Mouse (Mus musculus): ENCODE results near the gene Asap3.

- TF ChIP-seq TAL1 (conservative IDR thresholded peaks at IDR 0.05; ENCODE audit: low read depth, low read length) = no peak
- no peak for TF ChIP-seq GATA1 (IDR thresholded peaks at IDR 0.05; ENCODE audit: borderline replicate concordance, low read length)
- TF ChIP-seq CTCF (IDR thresholded peaks at IDR 0.05; ENCODE audit: low read depth, low read length) = no peak
- TF ChIP-seq GATA2 (IDR thresholded peaks at IDR 0.05; ENCODE audit: borderline replicate concordance, low read depth, low read length) = no peak
- no peak for TF ChIP-seq POLR2AphosphoS5 (IDR thresholded peaks at IDR 0.05; ENCODE audit: insufficient replicate concordance, low read depth, low read length)
Measured at GRCm38 (mm10) chr4:136181367-136181766, 24.8 kb upstream of the Asap3 start.
